Mouse (Mus musculus) heart, postnatal 0 days (tissue): ENCODE results near the gene Amt.

Experiments
- CTCF ChIP-seq: IDR thresholded peaks from 2 replicates; pipeline ENCODE4 v1.5.1; 2016; ENCODE audit warnings: antibody characterized with exemption, control low read depth, low read depth
- EP300 ChIP-seq: IDR thresholded peaks from 2 replicates; pipeline ENCODE4 v1.6.1; 2016; ENCODE audit warnings: antibody characterized with exemption, low read depth

DNA sequence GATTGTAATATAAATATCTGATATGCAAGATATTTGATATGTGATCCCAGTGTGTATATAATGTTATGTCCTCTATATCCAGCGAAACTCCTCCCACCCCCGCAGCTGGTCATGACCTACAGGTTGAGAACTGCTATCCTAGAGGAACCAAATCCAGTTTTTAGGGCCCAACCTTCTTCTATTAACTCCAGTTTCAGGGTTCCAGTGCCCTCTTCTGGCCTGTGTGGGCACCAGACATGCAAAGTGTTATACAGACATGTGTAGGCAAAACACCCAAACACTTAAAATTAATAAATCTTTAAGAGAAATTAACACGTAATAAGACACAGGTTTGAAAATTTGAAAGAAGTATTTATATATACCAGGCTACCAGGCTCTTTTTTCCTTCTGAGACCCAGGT, 20.9 kb downstream of the Amt start:
- 0 out of 2 replicates have a peak, but pooled peaks have one; percentile 24 for TF ChIP-seq CTCF
- no peak for TF ChIP-seq EP300
